Mouse (Mus musculus): ENCODE results near the gene Ifna6.

Ifna6 gene

GRCm38 (mm10) chr4:88849698-88850097, 22.5 kb downstream of the Ifna6 start, which contains the start of gene Ifna1:
Gene Ifna1 (plus strand): TSS chr4:88850087.
- no peak for DNase-seq

- DNase-seq: no peak
These were observed 24.0 kb downstream of the Ifna6 start for GRCm38 (mm10) chr4:88851026-88851763.

GRCm38 (mm10) chr4:88859214-88859613, 32.0 kb downstream of the Ifna6 start:
- DNase-seq: no peak

GRCm38 (mm10) chr4:88863309-88863708, 36.1 kb downstream of the Ifna6 start:
- no peak for DNase-seq

- no peak for DNase-seq
These were observed 37.4 kb downstream of the Ifna6 start for GRCm38 (mm10) chr4:88864599-88864998.

- DNase-seq: peak; percentile 16 to 28
These were observed 37.9 kb downstream of the Ifna6 start for GRCm38 (mm10) chr4:88865011-88865569.

- DNase-seq: peak; percentile 66 to 87
These were observed 40.2 kb downstream of the Ifna6 start for GRCm38 (mm10) chr4:88867366-88867925.

GRCm38 (mm10) chr4:88867926-88868911, 41.0 kb downstream of the Ifna6 start:
- DNase-seq: peak; percentile 17 to 18

GRCm38 (mm10) chr4:88872691-88873090, 45.5 kb downstream of the Ifna6 start:
- DNase-seq: peak; percentile 37 to 43

GRCm38 (mm10) chr4:88875435-88876095, 48.3 kb downstream of the Ifna6 start:
- DNase-seq: no peak

GRCm38 (mm10) chr4:88876520-88876919, 49.3 kb downstream of the Ifna6 start:
- no peak for DNase-seq

All from kidney, postnatal 36 days (tissue).